Mouse (Mus musculus) kidney, embryonic 16.5 days (tissue): ENCODE measurements around the gene Tulp4. TPM values are rescaled to one million over a fixed set of nuclear protein-coding genes. Genes with fewer than 3 reads are reported as not detected.
"Not testable (repeated sequence)": the region's sequence is repeated elsewhere in the genome, so short reads cannot be mapped to it uniquely, and the experiment has no call there.

Source experiments
- ATAC-seq: fragments of 200-750 bp; cut with Nextera tagmentation; 2 replicates; pipeline ENCODE4 v1.8.0; 2017; ENCODE audit warnings: moderate TSS enrichment; ENCODE audit not compliant: low FRiP score, low TSS enrichment
- H3K27ac ChIP-seq: fragments of 300-500 bp; sonication (generic); 2 replicates; pipeline ENCODE4 v1.5.1; 2014; ENCODE audit warnings: low read length
- H3K27me3 ChIP-seq: fragments of 300-500 bp; sonication (generic); 2 replicates; pipeline ENCODE4 v1.6.1; 2014; ENCODE audit warnings: low read length, control low read depth, mixed read lengths; ENCODE audit not compliant: insufficient read depth
- H3K36me3 ChIP-seq: fragments of 300-500 bp; sonication (generic); 2 replicates; pipeline ENCODE4 v1.6.1; 2014; ENCODE audit warnings: low read length, control low read depth, mixed read lengths; ENCODE audit not compliant: insufficient read depth
- H3K4me1 ChIP-seq: fragments of 300-500 bp; sonication (generic); 2 replicates; pipeline ENCODE4 v1.6.1; 2014; ENCODE audit warnings: low read length, control low read depth, mixed read lengths; ENCODE audit not compliant: insufficient read depth
- H3K4me2 ChIP-seq: fragments of 300-500 bp; sonication (generic); replicated peaks from 2 replicates; pipeline ENCODE4 v1.6.1; 2014; ENCODE audit warnings: low read depth, low read length
- H3K4me3 ChIP-seq: fragments of 300-500 bp; sonication (generic); 2 replicates; pipeline ENCODE4 v1.5.1; 2014; ENCODE audit warnings: mild to moderate bottlenecking, low read length
- H3K9ac ChIP-seq: fragments of 300-500 bp; sonication (generic); replicated peaks from 2 replicates; pipeline ENCODE4 v1.6.1; 2014; ENCODE audit warnings: low read length
- H3K9me3 ChIP-seq: fragments of 300-500 bp; sonication (generic); 2 replicates; pipeline ENCODE4 v1.6.1; 2016; ENCODE audit warnings: low read length, control low read depth
- WGBS: fragments of 180-500 bp; shearing (Covaris S2); extraction: QIAGEN DNeasy Blood & Tissue Kit; methylation state at CpG from one replicate; pipeline ENCODE4 v1.1.7; 2014; 5-methylcytosine and 5-hydroxymethylcytosine counted together
- microRNA-seq: library from miRNA; unstranded; fragments of <30 nt; microRNA quantifications from one replicate; pipeline ENCODE4, GENCODE M21; 2016
- polyA plus RNA-seq: library from polyadenylated mRNA; unstranded; fragments of >200 nt; fragmentation: Nextera tagmentation; extraction: Ambion mirVana; gene quantifications from 2 replicates; pipeline ENCODE4 v1.2.1, GENCODE M21; 2015

Gene Tulp4
- polyA plus RNA-seq, 1 experiment from 2014 or later, result 81.3 TPM

DNA sequence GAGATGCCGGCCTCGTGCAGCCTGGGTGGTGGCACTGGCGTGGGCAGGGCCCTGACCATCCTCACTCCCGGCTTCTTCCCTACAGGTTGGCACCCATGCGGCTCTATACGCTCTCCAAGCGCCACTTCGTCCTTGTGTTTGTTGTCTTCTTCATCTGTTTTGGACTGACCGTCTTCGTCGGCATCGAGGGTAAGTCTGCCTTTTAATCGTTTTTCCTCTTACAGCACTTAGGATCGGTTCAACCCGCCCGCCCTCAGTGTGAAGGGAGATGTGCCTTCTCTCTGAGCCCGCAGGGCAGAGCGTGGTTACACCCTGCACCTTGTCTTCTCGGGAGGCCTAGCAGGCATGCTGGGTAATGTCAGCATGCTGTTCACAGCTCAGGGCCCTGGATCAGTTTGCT, 174.3 kb downstream of the Tulp4 start:
- not testable (repeated sequence) for H3K4me2 ChIP-seq, ATAC-seq, H3K9ac ChIP-seq, H3K27me3 ChIP-seq, H3K4me3 ChIP-seq, H3K27ac ChIP-seq, H3K9me3 ChIP-seq, H3K4me1 ChIP-seq, H3K36me3 ChIP-seq
- WGBS, result 92% methylated on average over 16 of the region's 19 CpGs

DNA sequence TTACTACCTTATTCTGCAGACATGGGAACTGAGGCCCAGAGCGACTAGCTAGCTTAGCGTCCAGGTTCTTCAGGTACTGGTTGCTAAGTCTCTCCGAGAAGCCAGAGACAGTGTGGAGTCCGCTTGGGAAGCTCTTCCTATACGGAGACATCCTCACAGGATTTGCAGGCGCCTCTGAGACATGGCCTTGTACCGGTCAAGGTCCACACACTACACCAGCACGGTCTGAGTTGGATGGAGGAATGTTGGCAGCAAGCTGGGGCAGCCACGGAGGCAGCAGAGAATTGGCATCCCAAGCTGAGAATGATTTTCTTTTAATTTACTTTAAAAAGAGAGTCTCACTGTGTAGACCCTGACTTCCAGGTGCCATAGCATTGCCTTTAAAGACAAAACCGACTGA, 176.9 kb downstream of the Tulp4 start:
- not testable (repeated sequence) for H3K4me3 ChIP-seq, ATAC-seq, H3K27me3 ChIP-seq, H3K4me2 ChIP-seq, H3K36me3 ChIP-seq, H3K9ac ChIP-seq, H3K9me3 ChIP-seq, H3K4me1 ChIP-seq, H3K27ac ChIP-seq
- 93% methylated on average over 7 of the region's 10 CpGs for WGBS

DNA sequence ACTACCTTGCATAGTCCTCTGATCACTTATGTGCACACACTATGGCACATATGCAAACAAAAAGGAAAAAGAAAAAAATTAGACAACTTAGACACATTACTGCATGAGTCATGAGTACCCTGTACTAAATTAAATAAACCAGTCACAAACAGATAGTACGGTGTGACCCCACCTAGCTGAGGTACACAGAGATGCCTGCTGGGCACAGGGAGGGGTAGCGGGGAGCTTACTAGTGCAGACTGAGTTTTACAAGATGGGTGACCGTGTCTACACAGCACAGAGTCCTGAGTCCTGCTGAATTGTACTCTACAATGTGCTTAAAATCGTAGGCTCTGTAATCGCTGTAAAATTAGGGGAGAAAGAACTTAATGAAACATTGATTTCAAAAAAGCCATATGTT, 179.9 kb downstream of the Tulp4 start:
- H3K36me3 ChIP-seq, H3K4me2 ChIP-seq, H3K9ac ChIP-seq, H3K4me3 ChIP-seq, H3K27me3 ChIP-seq, H3K4me1 ChIP-seq, H3K27ac ChIP-seq, ATAC-seq, H3K9me3 ChIP-seq: not testable (repeated sequence)
- WGBS, result 91% methylated on average over 5 of the region's 5 CpGs

DNA sequence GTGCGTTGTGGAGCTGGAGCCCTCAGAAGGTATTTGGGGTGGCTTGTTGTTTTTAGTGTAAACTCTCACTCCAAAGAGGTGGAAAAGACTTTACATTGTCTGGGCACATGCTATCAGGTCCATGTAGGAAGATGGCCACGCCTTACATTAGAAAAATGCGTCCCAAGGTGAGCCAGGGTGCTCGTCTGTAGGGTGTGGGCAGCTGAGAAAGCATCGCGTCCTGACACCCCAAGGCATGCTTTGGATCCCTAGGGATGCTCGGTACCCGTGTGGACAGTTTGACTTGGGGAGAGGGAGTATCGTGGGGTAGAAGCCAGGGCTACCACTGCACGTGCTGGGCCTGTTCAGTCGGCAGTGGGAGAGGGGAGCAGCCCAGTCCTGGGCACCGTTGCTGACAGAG, 182.8 kb downstream of the Tulp4 start:
- not testable (repeated sequence) for H3K27ac ChIP-seq, H3K4me2 ChIP-seq
- 95% methylated on average over 9 of the region's 12 CpGs for WGBS

DNA sequence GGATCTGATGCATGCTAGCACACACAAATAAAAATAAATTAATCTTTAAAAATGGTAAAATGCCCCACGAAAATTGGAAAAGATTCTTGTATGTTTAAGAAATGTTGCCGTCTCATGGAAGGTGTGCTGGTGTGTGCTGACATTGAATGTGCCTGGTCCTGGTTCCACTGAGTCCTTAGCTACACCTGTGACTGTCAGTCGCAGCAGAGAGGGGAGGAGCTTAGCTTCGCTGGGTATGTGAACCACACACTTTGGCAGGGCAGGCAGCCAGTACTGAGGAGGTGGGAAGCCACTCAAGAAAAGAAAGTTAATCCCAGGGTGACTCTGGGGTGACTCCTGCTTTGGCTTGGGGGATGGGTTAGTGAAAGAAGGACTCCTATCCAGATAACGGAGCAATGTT, 187.6 kb downstream of the Tulp4 start:
- not testable (repeated sequence) for H3K9me3 ChIP-seq, H3K9ac ChIP-seq, H3K27me3 ChIP-seq, H3K4me3 ChIP-seq, ATAC-seq, H3K36me3 ChIP-seq, H3K4me1 ChIP-seq, H3K4me2 ChIP-seq, H3K27ac ChIP-seq
- no CpG with 5 or more reads among the region's 5 CpGs for WGBS

More for the DNA sequence above, 182.8 kb downstream of the Tulp4 start:
- H3K9ac ChIP-seq, H3K4me3 ChIP-seq, H3K36me3 ChIP-seq, H3K9me3 ChIP-seq, H3K27me3 ChIP-seq, H3K4me1 ChIP-seq, ATAC-seq: not testable (repeated sequence)

DNA sequence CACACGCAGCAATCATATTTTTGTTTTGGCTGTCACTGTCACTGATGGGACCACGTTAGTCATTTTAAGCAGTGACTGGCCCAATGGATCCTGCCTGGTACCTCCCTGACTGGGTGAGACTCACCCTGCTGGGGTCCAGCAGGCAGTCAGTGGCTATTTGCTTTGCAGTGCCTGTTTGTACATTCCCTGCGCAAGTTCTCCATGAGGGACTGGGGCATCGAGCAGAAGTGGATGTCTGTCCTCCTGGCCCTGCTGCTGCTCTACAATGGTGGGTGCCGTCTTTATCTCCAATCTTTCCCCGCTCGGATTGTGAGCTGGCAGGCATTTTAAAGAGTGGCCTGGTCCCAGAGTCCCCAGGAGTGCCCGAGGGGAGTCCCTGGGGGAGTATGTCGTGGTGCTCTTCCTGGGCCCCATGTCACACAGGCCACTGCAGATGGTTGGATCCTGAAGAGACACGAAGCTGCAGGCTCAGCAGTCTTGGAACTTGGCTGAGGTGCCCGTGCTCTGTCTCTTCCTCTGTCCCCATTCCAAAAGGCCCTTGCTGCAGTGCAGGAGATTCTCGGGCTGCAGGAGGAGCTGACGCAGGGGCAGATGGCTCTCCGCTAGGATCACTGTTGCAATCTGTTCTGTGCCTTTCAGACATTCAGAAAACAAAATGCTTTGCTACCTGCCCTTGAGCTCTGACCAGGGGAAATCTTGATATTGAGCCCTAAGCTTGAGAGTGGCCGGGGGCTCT, 191.0 kb downstream of the Tulp4 start:
- not testable (repeated sequence) for H3K4me1 ChIP-seq, H3K9ac ChIP-seq, H3K4me2 ChIP-seq, H3K36me3 ChIP-seq, H3K27me3 ChIP-seq, H3K4me3 ChIP-seq, H3K27ac ChIP-seq, ATAC-seq, H3K9me3 ChIP-seq
- WGBS, result 89% methylated on average over 8 of the region's 15 CpGs

DNA sequence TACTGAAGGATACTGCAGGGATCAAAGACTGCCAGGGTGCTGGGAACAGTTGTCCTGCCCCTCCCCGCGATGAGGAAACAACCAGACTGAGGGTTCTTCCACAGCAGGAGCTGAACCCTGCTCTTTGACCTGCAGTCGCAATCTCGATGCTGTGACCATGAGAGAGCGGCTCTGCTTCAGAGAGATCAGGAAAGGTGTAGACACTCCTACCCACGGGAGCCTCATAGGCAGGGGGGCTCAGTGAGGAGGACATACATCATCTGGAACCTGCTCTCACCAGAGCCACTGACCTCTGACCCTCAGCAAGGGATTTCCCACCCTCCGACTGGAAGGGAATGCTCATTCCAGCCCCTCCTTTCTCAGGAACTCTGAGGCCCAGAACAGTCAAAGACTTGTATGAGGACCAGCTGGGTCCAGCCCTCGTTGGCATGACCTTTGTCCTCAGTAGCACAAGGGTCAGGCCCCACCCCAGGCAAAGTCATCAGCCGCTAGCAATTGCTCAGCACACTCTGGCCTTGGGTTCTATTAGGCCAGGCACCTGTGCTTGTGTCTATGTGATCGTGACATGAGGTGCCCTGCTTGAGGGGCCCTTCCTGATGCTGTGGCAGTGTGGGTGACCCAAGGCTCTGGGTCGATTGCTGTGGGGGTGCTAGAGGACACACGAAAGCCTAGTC, 194.1 kb downstream of the Tulp4 start:
- not testable (repeated sequence) for H3K27ac ChIP-seq, H3K9me3 ChIP-seq, H3K4me2 ChIP-seq, H3K27me3 ChIP-seq, H3K4me3 ChIP-seq, H3K9ac ChIP-seq, H3K4me1 ChIP-seq, H3K36me3 ChIP-seq
- 55% methylated on average over 3 of the region's 12 CpGs for WGBS
- ATAC-seq, result peak; percentile 66; the same call in 1 of the 2 replicates

Small RNA genes within 50 kb of the gene (microRNA-seq; reads per million reads assigned to microRNA genes)
- gene Gm22774, result not detected

Other genes starting within 250 kb of the Tulp4 start
- gene Synj2, start 165.2 kb upstream of the Tulp4 start, polyA plus RNA-seq, result 4.0 and 4.3 TPM in 2 replicates
- 5.1 and 6.0 TPM in 2 replicates for gene Serac1, start 26.7 kb upstream of the Tulp4 start, polyA plus RNA-seq
- 153 and 156 TPM in 2 replicates for gene Gtf2h5, start 26.7 kb upstream of the Tulp4 start, polyA plus RNA-seq
- gene Tmem181a, start 150.4 kb downstream of the Tulp4 start, polyA plus RNA-seq, result 13.3 and 13.8 TPM in 2 replicates
- 15.1 and 16.1 TPM in 2 replicates for gene Dynlt1a, start 211.1 kb downstream of the Tulp4 start, polyA plus RNA-seq